Mouse (Mus musculus) adrenal gland (tissue): ENCODE measurements around the gene Xndc1.
"Not testable (repeated sequence)": the region's sequence is repeated elsewhere in the genome, so short reads cannot be mapped to it uniquely, and the experiment has no call there.

Experiments used
- intact Hi-C: fragments of 180-260 bp; cut with DNase I; formaldehyde crosslinking; loops from one replicate; pipeline ENCODE4 v1.15.1; 2025
- long read RNA-seq, 2 experiments: library from polyadenylated mRNA; unstranded; transcript quantifications; one replicate each; pipeline ENCODE4 v2.0.0; 2020; ENCODE audit warnings: borderline replicate concordance in 1 of 2; ENCODE audit not compliant: insufficient replicate concordance in 1 of 2

Gene Xndc1
- long read RNA-seq, experiment 1, partial matches to known transcripts: 0 of 1 reads
- long read RNA-seq, experiment 1, other reads (novel, unspliced or antisense): 1 of 1 reads
- long read RNA-seq, experiment 2, partial matches to known transcripts: 1 of 2 reads
- long read RNA-seq, experiment 2, other reads (novel, unspliced or antisense): 1 of 2 reads

DNA sequence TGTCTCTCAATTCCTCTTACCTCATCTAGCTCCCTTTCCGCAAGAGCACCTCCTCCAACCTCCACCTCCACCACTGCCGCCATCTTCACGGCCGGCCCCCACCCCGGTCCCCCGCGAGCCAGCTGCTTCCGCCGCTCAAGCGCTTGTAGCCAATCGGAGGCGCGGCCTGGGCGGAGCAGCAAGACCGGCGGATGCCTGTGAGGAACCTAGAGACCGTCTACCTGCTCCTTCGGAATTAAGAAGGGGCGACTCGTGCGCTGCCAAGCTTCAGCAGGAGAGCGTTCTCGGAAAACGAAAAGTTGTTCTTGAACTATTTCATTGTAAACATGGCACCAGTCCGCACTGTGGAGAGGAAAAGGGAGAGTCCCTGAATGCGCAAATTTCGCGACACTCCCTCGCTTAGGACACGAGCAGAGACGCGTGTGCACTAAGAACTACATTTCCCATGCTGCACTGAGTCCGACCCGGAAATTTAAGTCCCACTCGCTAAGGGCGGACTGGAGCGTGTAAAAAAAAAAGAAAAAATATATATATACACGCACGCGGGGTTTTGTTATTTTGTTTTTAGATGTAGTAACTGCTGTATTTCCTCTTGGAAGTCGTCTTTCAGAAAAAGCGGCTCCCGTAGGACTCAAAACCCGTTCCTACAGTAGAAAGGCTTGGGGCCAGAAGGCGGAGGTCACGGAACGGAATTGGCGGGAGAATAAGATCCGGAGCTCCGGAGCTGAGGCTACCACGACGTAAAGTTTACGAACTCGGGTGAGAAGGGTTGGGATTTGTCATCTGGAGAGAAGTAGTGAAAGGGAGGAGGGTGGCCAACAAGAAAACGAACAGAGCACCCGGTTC lies at the start of gene Xndc1, which contains the start of the genes Rnf121 and Xntrpc:
Gene Xndc1 (plus strand): TSS at position 466 of the 846 bp plus-strand sequence.
Gene Rnf121 (minus strand): TSS at position 424 of the 846 bp plus-strand sequence.
Gene Xntrpc (plus strand): TSS at position 668 of the 846 bp plus-strand sequence.
- intact Hi-C loops: no loop called here

DNA sequence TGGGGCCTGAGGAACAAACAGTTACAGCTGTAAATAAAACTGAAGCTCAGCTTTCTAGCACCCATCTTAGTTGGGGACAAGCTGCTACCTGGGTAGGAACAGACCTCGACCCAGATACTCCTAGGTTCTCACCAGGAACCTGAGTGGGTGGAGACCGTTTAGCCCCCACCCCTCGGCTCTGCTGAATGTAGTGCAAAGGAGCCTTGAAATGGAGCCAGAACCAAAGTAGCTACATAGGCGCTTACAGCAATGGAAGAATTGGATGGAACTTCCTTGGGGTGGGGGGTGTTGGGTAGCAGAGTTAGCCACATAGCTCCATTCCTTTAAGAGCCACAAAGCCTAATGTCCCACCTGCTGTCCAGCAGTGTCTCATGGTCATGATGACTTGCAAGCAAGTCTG lies 48.4 kb upstream of the Xndc1 start:
- intact Hi-C loops: no loop called here

DNA sequence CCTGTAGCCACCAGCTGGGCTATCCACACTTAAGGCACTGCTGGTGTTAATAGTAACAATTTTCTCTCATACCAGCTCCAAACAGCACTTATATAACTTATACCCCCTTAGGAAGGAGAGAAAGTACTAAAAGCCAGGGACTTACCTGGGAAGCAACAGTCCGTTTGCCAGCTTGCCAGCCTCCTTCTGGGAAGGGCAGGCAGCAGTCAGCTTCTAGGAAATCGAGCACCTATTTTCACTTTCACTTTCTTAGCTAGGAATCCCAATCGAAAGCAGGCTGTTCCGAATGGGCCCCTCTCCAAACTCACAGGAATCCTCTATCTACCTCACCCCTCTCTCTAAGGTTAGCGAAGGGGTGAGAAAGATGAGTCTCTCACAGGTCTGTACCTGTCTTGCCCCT lies 47.9 kb upstream of the Xndc1 start:
- intact Hi-C loops: no loop called here

DNA sequence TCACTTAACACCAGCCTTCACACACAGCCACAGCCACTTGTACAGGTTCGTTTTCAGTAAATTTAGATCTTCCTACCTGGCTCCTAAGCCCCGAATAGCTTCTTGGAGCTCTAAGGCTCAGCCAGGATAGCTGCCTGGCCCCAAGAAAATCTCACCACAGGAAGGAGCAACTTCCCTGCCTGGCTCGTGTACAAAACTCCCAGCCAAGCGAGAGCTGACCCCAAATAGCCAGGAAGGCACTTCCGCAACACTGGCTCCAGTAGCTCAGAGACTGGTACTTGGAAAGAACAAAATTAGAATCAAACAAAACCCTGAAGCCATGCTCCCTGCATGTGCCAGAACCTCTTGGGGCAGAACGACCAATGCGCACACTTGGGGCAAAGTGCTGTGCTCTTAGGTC lies 47.3 kb upstream of the Xndc1 start:
- intact Hi-C loops: no loop called here

DNA sequence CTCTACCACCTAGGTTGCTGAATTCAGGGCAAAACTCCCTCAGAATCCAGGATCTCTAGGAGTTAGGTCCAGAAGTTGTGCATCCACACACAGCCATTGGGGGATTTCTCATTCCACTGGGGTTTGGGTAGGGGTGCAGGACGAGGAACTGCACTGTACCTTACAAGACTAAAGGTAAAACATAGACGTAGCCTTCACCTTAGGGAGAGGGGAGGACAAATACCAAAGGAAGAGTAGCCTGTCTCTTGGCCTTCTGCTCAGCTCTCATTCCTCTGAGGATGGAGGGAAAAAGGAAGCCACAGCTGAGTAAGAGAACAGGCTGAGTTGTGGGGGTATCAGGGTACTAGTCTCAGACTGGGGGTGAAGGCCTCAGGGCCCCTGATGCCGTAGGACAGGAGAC lies 46.7 kb upstream of the Xndc1 start, which contains the start of gene Il18bp:
Gene Il18bp (minus strand): TSS at position 101 of the 400 bp plus-strand sequence.
- intact Hi-C loops: no loop called here

DNA sequence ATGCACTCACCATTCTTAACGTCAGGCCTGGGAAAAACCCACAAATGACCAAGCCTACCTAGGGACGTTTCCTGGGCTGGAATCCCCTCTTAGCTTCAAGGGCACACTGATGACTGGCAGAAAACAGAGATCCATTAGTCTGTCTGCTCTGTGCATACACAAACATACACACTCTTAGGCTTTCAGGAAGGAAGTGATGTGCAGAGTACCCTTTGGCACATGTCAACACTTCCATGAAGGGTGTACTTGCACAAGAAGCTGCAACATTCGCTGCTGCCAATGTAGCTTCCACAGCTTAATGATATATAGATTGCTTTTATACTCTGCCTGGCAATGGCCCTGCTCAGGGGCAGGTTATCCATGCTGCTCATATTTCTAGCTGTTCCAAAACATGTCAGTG lies 45.9 kb upstream of the Xndc1 start:
- intact Hi-C loops: no loop called here

DNA sequence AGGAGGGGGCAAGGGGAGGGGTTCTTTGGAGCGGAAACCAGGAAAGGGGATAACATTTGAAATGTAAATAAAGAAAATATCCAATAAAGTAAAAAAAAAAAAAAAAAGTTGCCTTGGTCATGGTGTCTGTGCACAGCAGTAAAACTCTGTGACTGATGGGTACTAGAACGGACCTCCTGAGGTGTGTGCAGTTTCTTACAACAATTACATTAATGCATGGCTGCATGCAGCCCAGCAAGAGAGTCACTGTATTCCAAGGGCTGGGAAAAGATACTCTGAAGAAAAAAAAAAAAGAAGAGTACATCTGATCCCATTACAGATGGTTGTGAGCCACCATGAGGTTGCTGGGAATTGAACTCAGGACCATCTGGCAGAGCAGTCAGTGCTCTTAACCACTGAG lies 44.4 kb upstream of the Xndc1 start:
- intact Hi-C loops: not testable (repeated sequence)

DNA sequence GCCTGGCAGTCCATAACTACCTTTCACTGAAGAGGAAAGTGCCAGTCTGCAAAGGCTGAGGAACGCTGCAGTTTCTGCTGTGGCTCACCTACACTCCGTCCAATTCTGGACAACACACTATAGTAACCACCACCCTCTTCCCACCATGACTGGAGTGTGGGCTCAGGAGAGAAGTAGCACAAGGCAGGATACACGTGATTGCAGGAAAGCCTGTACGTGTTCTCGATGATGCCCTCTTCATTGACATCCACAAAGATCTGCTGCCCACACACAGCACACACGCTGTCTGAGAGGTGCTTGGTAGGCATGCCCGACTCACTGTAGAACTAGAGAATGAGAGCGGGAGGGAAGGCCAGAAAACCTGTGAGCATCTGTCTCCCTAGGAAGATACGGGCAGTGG lies 41.5 kb upstream of the Xndc1 start:
- intact Hi-C loops: no loop called here

DNA sequence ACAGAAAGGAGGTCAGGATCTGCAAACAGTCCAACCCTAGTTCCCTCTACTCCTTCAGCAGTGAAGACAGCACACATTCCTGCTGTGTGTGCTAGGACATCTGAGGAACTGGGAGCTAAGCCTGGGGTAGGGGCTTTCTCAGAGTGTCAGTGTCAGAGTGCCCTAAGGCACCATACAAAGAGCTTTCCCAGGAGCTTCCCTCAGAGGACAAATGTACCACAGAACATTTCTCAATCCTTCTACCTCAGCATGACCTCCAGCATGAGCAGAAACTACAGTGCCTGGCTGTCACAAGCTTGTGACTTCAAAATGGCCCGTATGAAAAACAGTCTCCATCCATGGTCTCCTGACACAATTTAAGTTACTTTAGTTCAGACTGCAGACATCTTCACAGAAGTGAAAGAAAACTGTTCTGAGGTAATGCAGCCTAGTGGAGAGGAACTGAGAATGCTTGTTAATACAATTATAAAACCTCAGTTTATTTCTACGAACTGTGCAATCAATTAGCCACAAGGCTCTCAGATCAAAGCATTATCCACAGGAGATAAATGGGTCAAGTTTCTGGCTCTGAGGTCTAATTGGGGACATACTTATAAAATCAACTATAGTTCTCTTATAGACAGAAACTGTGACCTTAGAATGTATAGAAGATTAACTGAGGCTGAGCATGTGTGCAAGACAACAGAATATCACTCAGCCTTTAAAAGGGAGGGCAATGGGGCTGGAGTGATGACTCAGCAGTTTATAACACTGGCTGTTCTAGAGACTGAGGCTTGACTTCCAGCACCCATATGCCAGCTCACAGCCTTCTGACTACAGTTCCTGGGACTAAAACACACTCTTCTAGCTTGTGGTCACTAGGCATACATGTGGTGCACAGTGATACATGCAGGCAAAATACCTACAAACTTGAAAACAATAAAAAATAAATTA lies 39.9 kb upstream of the Xndc1 start:
- intact Hi-C loops: no loop called here

DNA sequence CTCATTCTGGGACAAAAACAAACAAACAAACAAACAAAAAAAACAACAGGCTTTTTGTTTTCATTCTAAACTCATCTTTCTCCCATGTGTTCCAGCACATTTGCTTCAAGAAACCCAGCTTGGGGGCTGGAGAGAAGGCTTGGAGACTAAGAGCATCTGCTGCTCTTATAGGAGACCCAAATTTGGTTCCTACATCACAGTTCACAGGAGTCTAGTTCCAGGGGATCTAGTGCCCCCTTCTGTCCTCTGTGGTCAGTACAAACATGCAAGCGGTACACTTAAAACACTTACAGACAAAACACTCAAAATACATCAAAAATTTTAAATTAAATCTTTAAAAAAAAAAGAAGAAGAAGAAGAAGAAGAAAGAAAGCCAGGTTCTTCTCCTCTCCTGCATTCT lies 30.4 kb upstream of the Xndc1 start:
- intact Hi-C loops: loop anchor here (2.0 to 5.0 kb wide), 2 partner anchors 36 to 118 kb away; no protein-coding TSS in a partner anchor

DNA sequence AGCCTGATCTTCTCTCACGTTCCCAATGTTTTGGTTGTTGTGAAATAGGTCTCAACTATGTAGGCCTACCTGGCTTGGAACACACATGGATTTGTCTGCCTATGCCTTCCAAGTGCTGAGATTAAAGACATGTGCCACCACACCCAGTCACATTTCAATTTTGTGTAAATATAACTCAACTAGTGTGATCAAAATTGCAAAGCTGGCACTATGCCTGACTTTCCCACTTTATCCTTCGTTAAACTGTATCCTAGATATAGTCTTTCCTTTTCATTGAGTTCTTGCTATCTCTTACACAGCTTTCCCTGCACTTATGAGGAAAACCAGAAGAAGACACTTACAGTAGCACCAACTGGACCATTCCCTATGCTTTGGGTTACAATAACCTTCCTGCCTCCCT lies 29.8 kb upstream of the Xndc1 start:
- intact Hi-C loops: loop anchor here (2.0 to 5.0 kb wide), 2 partner anchors 37 to 118 kb away; no protein-coding TSS in a partner anchor

DNA sequence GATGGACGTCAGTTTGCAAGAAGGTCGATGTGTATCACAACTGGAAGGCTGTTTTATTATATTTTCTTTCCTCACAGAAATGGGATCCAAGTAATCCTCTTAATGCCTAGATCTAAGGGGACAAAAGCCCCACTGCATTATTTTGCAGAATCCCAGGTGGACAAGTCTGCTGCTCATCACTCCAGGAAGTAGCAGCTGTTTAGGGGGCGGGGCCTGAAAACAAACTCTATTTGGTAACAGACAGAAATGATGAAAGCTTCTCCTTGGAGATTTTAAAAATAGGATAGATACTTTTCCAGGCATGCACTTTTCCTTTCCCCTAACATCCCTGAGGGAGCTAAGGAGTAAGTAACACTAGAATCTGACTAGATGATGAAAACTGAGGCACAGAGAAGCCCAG lies 28.0 kb upstream of the Xndc1 start:
- intact Hi-C loops: loop anchor here (5.0 kb wide), 1 partner anchor 120 kb away; no protein-coding TSS in a partner anchor

DNA sequence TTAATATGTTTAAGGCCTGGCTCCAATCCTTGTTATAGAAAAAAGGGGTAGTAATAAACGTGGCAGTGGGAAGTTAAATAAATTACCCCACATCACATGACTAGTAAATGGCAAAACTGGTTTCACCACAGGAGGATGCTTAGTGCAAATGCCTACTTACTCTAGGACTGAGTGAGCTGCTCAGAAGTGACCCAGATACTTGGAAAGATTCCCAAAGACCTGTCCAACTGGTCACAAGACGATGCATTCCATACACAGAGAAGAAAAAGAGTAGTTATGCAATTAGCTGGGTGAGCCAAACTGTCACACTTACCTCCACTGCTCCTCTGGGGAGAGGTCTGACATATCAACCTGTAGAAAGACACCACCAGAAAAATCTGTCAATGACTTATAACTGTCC lies 23.0 kb upstream of the Xndc1 start:
- intact Hi-C loops: no loop called here

DNA sequence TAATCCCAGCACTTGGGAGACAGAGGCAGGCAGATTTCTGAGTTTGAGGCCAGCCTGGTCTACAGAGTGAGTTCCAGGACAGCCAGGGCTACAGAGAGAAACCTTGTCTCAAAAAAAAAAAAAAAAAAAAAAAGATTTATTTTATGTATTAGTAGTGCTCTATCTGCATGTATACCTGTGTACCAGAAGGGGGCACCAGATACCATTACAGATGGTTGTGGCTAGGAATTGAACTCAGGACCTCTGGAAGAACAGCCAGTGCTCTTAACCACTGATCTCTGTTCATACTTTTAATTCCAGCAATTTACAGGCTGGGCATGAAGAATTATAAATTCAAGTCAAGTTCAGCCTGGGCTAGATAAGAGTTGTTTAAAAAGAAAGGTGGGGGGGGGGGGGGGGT lies 16.8 kb upstream of the Xndc1 start:
- intact Hi-C loops: not testable (repeated sequence)

DNA sequence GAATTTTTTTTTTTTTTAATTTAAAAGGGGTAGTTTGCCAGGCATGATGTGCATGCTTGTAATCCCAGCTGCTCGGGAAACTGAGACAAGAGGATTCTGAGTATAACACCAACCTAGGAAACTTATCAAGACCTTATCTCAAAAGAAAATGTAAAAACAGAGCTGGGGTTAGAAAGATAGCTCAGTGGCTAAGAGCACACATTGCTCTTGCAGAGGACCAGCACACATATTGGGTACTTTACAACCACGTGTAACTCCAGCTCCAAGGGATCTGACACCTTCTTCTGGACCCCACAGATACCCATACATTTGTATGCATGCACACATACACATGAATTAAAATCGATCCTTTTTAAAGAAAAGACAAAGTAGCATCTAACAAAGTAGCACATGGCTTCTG lies 4.0 kb upstream of the Xndc1 start:
- intact Hi-C loops: no loop called here

DNA sequence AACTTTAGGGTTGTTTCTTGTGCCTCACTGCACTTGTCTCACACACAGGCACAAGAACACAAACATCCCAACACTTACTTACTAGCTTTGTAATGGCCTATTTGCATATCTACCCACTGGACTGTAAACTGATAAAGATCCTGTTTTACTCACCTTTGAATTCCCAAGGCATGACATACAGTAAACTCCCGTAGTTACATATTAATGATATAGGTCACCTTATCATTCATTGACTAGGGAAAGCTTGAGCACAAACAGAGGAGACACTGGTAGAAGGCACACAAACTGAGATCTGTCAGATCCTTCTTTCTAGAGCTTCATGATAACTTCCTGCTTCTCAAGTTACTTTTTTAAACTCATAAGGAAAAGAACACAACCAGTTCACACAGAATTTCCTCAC lies 3.1 kb upstream of the Xndc1 start:
- intact Hi-C loops: no loop called here

DNA sequence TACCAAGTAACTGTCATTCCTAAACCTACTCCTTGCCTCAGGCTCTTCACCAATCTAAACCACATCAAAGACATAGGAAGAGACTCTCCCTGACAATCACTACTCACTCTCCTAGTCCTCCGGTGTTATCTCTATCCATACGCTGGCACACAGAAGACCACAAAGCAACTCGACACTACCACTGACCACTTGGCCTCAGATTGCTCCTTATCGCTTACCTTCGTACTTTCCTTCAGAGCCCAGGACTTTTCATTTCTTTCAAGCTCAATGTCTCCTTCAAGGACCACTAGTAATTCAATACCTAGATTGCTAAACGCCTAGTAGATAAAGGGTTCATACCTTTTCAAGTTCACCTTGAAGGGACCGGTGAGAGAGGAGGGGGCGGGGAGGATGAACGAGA lies 1.4 kb upstream of the Xndc1 start:
- intact Hi-C loops: no loop called here

DNA sequence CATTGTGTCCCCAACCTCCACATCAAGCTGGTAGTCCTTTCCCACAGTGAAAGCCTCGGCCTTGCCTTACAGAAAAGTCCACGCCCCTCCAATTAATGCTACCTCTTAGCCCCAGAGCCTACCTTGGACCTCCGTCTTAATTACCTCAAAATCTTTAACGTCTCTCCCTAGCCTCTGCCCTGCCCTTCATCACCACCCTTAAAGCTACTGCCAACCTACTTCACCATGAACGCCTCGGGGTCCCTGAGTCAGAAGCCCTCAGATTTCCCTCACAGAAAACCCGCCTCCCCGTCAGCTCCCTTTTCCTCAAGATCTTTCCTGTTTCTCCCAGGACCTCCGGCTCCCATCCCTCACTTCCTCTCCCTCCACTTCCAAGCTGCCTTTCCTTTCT lies 661 bp upstream of the Xndc1 start:
- intact Hi-C loops: no loop called here

DNA sequence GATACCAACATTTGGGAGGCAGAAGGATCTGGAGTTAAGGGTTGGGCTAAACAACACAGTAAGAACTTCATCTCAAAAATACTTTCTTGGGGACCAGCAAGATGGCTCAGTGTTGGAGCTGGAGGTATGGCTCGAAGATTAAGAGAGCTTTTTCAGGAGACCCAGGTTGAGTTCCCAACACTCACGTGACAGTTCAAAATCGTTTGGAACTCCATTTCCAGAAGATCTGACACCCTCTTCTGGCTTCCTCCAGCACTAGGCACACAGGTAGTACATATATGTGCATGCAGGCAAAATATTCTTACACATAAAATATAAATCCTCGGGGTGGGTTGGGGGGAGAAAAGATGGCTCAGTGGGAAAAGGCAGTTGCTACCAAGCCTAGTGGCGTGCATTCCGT lies 1.1 kb downstream of the Xndc1 start:
- intact Hi-C loops: no loop called here

DNA sequence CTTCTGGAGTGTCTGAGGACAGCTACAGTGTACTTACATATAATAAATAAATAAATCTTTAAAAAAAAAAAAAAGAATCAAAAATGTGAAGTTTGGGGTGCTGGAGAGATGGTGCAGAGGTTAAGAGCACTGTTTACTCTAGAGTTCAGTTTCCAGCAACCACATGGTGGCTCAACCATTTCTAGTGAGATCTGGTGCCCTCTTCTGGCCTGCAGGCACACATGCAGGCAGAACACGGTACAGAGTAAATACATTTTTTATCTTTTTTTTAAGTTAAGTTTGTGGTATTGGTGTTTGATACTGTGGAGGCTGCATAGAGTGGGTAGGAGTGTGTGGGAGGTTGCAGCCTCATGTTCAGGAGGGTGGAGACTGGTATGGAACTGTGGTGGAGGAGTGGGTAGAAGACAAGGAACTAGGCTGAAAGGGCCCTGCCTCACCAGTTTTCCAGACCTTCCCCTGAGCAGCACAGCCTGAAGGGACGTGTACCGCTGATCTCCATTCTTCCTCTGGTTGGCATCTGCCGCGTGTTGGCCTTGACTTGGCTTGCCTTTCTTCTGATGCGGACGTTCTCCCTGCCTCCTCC lies 11.5 kb downstream of the Xndc1 start:
- intact Hi-C loops: loop anchor here (5.0 to 10.0 kb wide), 3 partner anchors 80 to 422 kb away; no protein-coding TSS in a partner anchor

DNA sequence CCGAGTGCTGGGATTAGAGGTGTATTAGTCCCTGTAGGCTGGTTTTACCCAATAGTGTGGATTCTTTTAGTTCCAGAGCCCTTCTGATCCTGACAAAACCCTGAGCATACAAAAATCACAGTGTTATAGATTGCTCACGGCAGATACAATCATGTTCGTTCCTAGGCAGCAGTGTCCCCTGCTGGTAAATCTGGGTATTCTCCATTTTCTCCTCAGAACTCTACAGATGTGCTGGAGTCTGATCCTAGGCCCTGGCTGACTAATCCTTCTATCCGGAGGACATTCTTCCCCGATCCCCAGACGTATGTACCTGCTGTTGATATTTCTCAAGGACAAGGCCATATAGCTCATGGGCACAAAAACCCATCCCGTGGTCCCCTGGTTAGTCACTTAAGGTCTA lies 13.2 kb downstream of the Xndc1 start:
- intact Hi-C loops: loop anchor here (5.0 to 10.0 kb wide), 3 partner anchors 81 to 424 kb away; no protein-coding TSS in a partner anchor
